Mouse (Mus musculus) neural tube, embryonic 15.5 days (tissue): ENCODE measurements around the gene Snrnp27. TPM values are rescaled to one million over a fixed set of nuclear protein-coding genes. Genes with fewer than 3 reads are reported as not detected.

Experiments
- ATAC-seq: fragments of 200-750 bp; cut with Nextera tagmentation; 2 replicates; pipeline ENCODE4 v1.8.0; 2017; ENCODE audit warnings: mild to moderate bottlenecking, moderate TSS enrichment, moderate library complexity; ENCODE audit not compliant: low FRiP score
- H3K27ac ChIP-seq: fragments of 300-500 bp; sonication (generic); replicated peaks from 2 replicates; pipeline ENCODE4 v1.5.1; 2015; ENCODE audit warnings: mild to moderate bottlenecking, inconsistent platforms
- H3K27me3 ChIP-seq: fragments of 300-500 bp; sonication (generic); replicated peaks from 2 replicates; pipeline ENCODE4 v1.6.1; 2015; ENCODE audit warnings: inconsistent platforms
- H3K36me3 ChIP-seq: fragments of 300-500 bp; sonication (generic); 2 replicates; pipeline ENCODE4 v1.6.1; 2015; ENCODE audit warnings: inconsistent platforms
- H3K4me1 ChIP-seq: fragments of 300-500 bp; sonication (generic); 2 replicates; pipeline ENCODE4 v1.6.1; 2015; ENCODE audit warnings: inconsistent platforms
- H3K4me2 ChIP-seq: fragments of 300-500 bp; sonication (generic); 2 replicates; pipeline ENCODE4 v1.6.1; 2015; ENCODE audit warnings: inconsistent platforms, mild to moderate bottlenecking, moderate library complexity
- H3K4me3 ChIP-seq: fragments of 300-500 bp; sonication (generic); replicated peaks from 2 replicates; pipeline ENCODE4 v1.5.1; 2015; ENCODE audit warnings: mild to moderate bottlenecking, inconsistent platforms
- H3K9ac ChIP-seq: fragments of 300-500 bp; sonication (generic); replicated peaks from 2 replicates; pipeline ENCODE4 v1.6.1; 2015; ENCODE audit warnings: mild to moderate bottlenecking, inconsistent platforms
- H3K9me3 ChIP-seq: fragments of 300-500 bp; sonication (generic); replicated peaks from 2 replicates; pipeline ENCODE4 v1.6.1; 2016; ENCODE audit warnings: inconsistent platforms
- WGBS: fragments of 180-500 bp; shearing (Covaris S2); methylation state at CpG from one replicate; pipeline ENCODE4 v1.1.7; 2015; ENCODE audit warnings: mixed read lengths; 5-methylcytosine and 5-hydroxymethylcytosine counted together
- polyA plus RNA-seq: library from polyadenylated mRNA; unstranded; fragments of >200 nt; fragmentation: Nextera tagmentation; extraction: Ambion mirVana; gene quantifications from 2 replicates; pipeline ENCODE4 v1.2.1, GENCODE M21; 2015

Snrnp27 gene
- polyA plus RNA-seq, 1 experiment from 2014 or later, result 96.0 TPM

DNA sequence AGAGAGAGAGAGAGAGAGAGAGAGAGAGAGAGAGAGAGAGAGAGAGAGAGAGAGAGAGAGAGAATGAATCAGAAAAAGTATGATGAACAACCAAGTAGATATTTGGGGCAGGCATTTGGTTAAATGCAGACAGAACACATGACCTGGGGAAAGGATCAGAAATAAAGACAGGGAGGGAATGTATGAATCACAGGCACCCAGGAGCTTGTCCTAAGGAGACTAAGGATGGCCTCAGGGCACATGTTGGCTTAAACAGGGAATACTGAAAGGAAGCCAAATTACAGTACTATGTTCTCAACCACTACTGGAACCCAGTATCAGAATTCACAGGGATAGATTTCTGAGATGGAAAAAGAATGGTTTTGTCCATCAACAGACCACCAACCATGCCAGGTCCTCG is 2.6 kb upstream of the Snrnp27 start:
- Histone ChIP-seq H3K4me1 (peaks cover 17% of the 10 kb centered on the region), H3K4me3 (no peak overlapping the region), H3K27ac (no peak overlapping the region), H3K9me3 (no peaks in the 10 kb centered on the region), H3K27me3 (no peaks in the 10 kb centered on the region), H3K4me2 (no peak overlapping the region), H3K36me3 (peaks cover 53% of the 10 kb centered on the region), H3K9ac (no peak overlapping the region)
- ATAC-seq, result no peak
- 84% methylated on average over 1 of the region's 1 CpGs for WGBS

DNA sequence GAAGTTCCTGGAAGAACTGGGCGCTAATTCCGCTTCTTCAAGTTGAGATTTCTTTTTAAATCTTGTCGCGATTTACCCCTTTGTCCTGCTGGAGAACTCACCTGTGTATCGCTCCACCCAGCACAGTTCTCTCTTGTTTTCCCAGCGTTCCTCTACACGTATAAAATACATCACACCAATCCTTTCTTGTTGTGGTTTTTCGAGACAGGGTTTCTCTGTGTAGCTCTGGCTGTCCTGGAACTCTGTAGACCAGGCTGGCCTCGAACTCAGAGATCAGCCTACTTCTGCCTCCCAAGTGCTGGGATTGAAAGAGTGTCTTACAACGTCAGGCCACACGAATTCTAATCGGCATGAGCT is 311 bp upstream of the Snrnp27 start:
- Histone ChIP-seq H3K9ac (peak overlapping the region; percentile 83; the same call in 1 of the 2 replicates), H3K36me3 (peaks cover 52% of the 10 kb centered on the region), H3K9me3 (no peaks in the 10 kb centered on the region), H3K4me2 (peak overlapping the region; percentile 63), H3K27ac (peak overlapping the region; percentile 57), H3K4me1 (peaks cover 17% of the 10 kb centered on the region), H3K27me3 (no peaks in the 10 kb centered on the region), H3K4me3 (peak overlapping the region; percentile 77)
- ATAC-seq, result 0 out of 2 replicates have a peak, but pooled peaks have one; percentile 35
- WGBS, result 38% methylated on average over 12 of the region's 12 CpGs

DNA sequence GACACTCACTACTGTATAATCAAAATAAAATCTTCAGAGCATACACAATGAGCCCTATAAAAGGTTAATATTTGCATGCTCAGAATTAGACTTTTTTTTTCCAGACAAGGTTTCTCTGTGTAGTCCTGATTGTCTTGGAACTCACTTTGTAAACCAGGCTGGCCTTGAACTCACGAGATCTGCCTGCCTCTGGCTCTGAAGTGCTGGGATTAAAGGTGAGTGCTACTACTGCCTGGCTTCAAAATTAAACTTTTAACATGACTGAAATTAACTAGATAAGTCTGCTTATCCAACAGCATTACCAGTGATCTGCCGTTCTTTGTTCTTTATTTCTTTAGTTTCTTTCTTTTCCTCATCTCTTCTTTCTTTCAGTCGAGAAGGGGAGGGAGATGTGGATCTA is 3.0 kb downstream of the Snrnp27 start:
- Histone ChIP-seq H3K27me3 (no peaks in the 10 kb centered on the region), H3K9ac (no peak overlapping the region), H3K4me2 (no peak overlapping the region), H3K27ac (no peak overlapping the region), H3K4me3 (no peak overlapping the region), H3K36me3 (peaks cover 62% of the 10 kb centered on the region), H3K4me1 (peaks cover 17% of the 10 kb centered on the region), H3K9me3 (no peaks in the 10 kb centered on the region)
- ATAC-seq, result no peak
- WGBS, result 95% methylated on average over 3 of the region's 3 CpGs

DNA sequence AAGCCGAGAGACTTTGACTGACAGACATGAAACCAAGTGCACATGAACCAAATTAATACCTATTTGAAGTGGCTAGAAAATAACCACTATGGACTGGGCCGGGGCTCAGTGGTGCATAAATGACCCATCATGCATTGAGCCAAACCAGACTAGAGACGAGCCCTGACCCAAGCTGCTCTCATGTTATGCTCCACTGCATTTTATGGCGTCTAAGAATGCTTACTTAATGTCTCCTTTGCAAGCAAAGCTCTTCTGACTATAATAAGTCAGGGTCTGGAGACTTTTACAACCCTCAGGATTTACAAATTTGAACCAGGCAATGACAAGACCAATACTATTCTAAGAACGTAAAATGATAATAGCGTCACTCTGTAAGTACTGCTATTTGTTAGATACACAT is 6.0 kb downstream of the Snrnp27 start:
- Histone ChIP-seq H3K9me3 (no peaks in the 10 kb centered on the region), H3K4me3 (no peak overlapping the region), H3K4me2 (no peak overlapping the region), H3K27me3 (no peaks in the 10 kb centered on the region), H3K36me3 (peaks cover 86% of the 10 kb centered on the region), H3K9ac (no peak overlapping the region), H3K27ac (no peak overlapping the region), H3K4me1 (peaks cover 5% of the 10 kb centered on the region)
- WGBS, result 36% methylated on average over 6 of the region's 6 CpGs
- ATAC-seq, result no peak

DNA sequence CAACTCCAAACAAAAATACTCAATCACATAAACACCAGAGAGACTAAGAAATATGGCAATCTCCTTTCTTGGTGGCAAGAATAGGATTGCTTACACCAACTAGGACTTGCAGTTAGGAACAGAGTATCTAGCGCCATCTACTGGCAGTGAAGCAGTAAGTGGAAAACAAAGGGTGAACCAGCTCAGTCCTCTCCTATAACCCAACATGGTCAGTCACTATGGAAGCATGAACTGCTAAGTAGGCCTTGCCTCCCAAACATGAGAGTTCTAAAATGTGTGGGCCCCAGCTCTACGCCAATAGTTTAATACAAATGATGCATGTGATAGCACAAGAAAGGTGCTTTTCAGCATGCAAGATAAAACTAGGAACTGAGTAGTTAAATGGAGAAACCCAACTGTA is 13.4 kb downstream of the Snrnp27 start:
- Histone ChIP-seq H3K9ac (no peak overlapping the region), H3K27ac (peak overlapping the region; percentile 66), H3K27me3 (no peaks in the 10 kb centered on the region), H3K4me3 (no peak overlapping the region), H3K4me1 (peaks cover 29% of the 10 kb centered on the region), H3K9me3 (no peaks in the 10 kb centered on the region), H3K36me3 (peaks cover 45% of the 10 kb centered on the region), H3K4me2 (no peak overlapping the region)
- ATAC-seq, result no peak
- 12% methylated on average over 2 of the region's 2 CpGs for WGBS

DNA sequence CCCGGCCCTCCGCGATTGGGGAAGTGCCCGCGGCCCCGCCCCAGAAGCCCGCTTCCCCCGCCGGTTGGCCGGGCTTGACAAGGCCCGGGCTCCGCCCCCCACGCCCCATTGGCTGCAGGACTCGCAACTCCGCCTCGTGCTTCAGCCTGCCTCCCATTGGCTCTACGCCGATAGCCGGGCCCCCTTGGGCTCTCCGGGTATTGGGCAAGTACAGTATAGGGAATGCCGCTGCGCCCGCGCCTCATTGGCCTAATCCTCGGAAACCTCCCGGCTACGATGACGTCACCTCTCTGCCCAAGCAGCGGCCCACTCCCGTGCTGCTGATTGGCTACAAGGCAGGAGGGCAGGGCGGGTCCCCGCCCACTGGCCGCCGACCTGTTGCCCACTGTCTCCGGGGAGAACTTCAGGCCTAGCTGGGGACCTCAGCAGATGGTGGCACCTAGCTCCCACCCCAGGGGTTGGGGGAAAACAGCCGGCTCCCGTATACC is 15.0 kb downstream of the Snrnp27 start:
- peak overlapping the region; percentile 90 for H3K4me3 ChIP-seq
- peaks cover 32% of the 10 kb centered on the region for H3K4me1 ChIP-seq
- peak; percentile 100 for ATAC-seq
- H3K27ac ChIP-seq, result peak overlapping the region; percentile 66
- peak overlapping the region; percentile 40; the same call in 1 of the 2 replicates for H3K9ac ChIP-seq
- H3K4me2 ChIP-seq, result peak overlapping the region; percentile 85
- H3K36me3 ChIP-seq, result peaks cover 37% of the 10 kb centered on the region
- 0% methylated on average over 29 of the region's 37 CpGs for WGBS
- no peaks in the 10 kb centered on the region for H3K27me3 ChIP-seq
- no peaks in the 10 kb centered on the region for H3K9me3 ChIP-seq

DNA sequence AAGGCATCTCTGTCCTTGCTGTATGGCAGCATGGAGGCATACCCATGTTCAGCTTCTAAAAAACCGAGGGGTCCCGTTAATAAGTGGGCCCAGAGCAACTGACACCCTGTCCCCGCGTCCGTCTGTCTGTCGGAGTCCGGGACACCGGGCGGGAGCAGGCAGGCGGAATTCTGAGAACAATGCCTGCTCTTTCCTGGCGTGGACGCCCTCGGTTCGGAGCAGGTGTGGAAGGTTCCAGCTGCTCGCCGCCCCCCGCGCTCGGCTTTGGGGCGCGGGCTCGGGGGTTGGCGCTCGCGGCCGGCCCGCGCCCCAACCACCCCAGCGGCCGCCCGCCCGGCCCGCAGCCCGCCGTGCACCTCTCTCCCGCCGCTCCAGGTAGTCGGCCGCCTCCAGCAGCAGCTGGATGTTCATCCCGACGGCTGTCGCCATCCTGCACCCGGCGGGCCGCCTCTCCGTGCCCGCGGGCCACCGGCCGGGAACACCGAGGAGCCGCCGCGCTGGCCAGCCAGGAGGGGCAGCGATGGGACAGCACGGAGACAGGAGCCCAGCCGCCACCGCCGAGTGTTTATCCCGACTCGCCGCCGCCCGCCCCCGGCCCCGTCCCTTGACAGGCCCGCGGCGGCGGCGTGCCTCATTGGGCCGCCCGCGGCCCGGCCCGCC is 15.6 kb downstream of the Snrnp27 start, which contains the start of gene Mxd1:
Gene Mxd1, minus strand, starts transcription at position 582 of the 660 bp plus-strand sequence.
- 1% methylated on average over 57 of the region's 76 CpGs for WGBS
- no peak for ATAC-seq
- H3K4me2 ChIP-seq, result peak within 1 kb of the TSS; percentile 85

DNA sequence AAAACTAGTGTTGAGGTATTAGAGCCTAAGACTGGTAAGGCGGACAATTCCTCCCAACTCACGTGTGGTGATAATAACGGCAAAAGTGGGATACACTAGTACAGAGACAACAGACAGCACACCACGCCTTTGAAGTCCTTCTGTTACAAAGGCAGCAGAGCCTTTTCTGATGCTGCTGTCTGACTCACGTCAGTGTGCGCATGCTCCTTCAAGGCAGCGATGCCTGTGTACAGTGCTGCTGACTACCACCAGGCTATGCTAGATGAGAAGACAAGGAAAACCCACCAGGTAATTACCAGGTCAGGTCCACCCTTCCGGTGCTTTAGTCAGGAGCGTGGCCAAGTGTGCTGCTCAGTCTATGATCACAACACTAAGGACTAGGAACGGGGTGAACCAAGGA is 17.3 kb downstream of the Snrnp27 start:
- Histone ChIP-seq H3K9ac (no peak overlapping the region), H3K4me2 (peak overlapping the region; percentile 85)
- WGBS, result 93% methylated on average over 10 of the region's 10 CpGs

More for the DNA sequence above, 15.6 kb downstream of the Snrnp27 start, which contains the start of gene Mxd1:
- Histone ChIP-seq H3K27ac (peak within 1 kb of the TSS; percentile 72), H3K27me3 (no peaks in the 10 kb centered on the region), H3K36me3 (peaks cover 35% of the 10 kb centered on the region), H3K4me3 (peak within 1 kb of the TSS; percentile 90), H3K4me1 (peaks cover 32% of the 10 kb centered on the region), H3K9me3 (no peaks in the 10 kb centered on the region), H3K9ac (peak within 1 kb of the TSS; percentile 86)

DNA sequence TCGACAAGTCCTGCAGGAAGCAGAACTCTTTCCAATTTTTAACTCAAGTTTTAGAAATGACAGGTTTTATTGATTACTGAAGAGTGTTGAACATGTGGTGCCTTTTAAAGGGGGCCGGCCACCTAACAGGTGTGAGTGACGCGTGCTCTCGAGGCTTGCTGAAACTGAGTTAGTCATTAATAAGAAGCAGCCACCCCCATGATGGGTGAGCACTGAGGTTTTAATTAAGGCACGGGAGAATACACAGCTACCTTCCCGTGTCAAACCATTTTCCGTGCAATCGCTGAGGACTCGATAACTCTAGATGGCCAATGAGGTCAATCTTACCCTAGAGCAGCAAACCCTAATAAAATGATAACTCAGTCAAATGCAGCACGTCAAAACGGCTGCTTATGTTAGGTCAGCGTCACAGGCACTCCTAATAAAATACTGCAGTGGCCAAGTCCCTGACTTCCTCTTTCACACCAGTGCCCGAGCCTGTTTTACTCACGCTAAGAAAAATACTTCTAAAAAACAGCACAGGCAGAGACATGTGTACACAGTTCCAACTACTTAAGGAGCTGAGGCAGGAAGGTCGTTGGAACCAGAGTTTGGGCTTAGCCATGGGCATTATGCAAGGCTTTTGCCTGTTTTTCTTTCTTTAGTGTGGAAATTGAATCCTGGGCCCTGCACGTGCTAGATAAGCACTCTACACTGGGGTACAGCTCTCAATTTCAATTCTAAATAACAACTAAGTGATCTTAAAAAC is 18.6 kb downstream of the Snrnp27 start:
- Histone ChIP-seq H3K9ac (no peak overlapping the region), H3K4me3 (no peak overlapping the region), H3K36me3 (peaks cover 41% of the 10 kb centered on the region), H3K27ac (no peak overlapping the region), H3K4me2 (no peak overlapping the region), H3K27me3 (no peaks in the 10 kb centered on the region), H3K9me3 (no peaks in the 10 kb centered on the region), H3K4me1 (peaks cover 32% of the 10 kb centered on the region)
- ATAC-seq, result no peak
- 85% methylated on average over 17 of the region's 17 CpGs for WGBS

More for the DNA sequence above, 17.3 kb downstream of the Snrnp27 start:
- no peak for ATAC-seq
- no peaks in the 10 kb centered on the region for H3K9me3 ChIP-seq
- H3K27ac ChIP-seq, result no peak overlapping the region
- H3K27me3 ChIP-seq, result no peaks in the 10 kb centered on the region
- H3K36me3 ChIP-seq, result peaks cover 34% of the 10 kb centered on the region
- H3K4me1 ChIP-seq, result peaks cover 32% of the 10 kb centered on the region
- H3K4me3 ChIP-seq, result no peak overlapping the region

DNA sequence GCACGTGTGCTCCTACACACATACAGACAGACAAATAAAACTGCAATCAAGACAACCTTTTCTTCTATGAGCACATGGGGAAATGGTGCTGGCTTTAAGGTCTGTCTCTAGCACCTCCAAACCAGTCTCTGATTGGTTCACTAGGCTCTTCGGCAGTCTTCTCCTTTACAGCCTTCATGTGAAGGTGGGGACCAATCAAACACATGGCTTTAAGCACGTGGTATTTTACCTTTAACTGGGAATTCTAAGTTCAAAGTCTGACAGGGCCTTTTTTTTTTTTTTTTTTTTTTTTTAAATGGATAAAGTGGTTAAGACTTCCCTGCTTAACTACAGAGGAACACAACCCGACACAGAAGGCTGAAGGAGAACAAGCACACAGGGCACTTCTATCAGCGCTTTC is 19.2 kb downstream of the Snrnp27 start:
- no peak for ATAC-seq
- WGBS, result 79% methylated on average over 5 of the region's 5 CpGs
- no peak overlapping the region for H3K9ac ChIP-seq

DNA sequence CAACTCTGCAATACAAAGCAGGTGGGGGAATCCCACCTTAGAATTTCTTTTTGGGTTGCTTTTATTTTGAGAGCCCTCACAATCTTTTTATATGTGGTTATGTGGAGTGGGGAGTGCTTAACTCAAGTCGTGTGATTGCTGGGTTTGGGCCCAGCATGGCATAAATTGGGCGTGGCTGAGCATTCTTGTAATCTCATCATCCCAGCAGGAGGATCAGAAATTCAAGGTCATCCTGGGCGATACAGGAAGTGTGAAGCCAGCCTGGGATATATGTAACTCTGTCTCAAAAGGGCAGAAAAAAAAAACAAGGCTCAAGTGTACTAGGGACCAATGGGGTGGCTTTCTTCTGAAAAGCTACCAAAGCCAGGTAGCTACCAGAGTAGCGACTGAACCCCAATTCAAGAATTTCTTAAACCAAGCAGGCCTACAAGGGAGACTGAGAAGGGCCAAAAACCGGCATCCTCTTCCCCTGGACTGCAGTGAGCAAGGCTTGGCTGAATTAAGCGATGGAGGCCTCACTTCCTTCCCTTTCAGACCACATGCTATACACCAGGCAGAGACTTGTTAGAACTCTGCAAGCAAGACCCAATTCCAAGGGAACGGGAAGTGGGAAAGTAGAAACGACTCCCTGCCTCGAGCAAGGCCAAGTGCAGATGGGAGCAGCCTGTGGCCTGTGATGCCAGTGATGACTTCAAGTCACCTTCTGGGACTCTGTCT is 24.0 kb downstream of the Snrnp27 start:
- H3K4me2 ChIP-seq, result no peak overlapping the region
- ATAC-seq, result no peak
- H3K27ac ChIP-seq, result no peak overlapping the region
- 82% methylated on average over 9 of the region's 9 CpGs for WGBS
- H3K4me1 ChIP-seq, result no peaks in the 10 kb centered on the region
- no peaks in the 10 kb centered on the region for H3K9me3 ChIP-seq
- H3K27me3 ChIP-seq, result no peaks in the 10 kb centered on the region
- no peak overlapping the region for H3K9ac ChIP-seq
- no peak overlapping the region for H3K4me3 ChIP-seq
- H3K36me3 ChIP-seq, result peaks cover 77% of the 10 kb centered on the region

More for the DNA sequence above, 19.2 kb downstream of the Snrnp27 start:
- H3K27me3 ChIP-seq, result no peaks in the 10 kb centered on the region
- peaks cover 47% of the 10 kb centered on the region for H3K36me3 ChIP-seq
- no peak overlapping the region for H3K4me2 ChIP-seq
- H3K4me3 ChIP-seq, result no peak overlapping the region
- no peaks in the 10 kb centered on the region for H3K9me3 ChIP-seq
- no peak overlapping the region for H3K27ac ChIP-seq
- peaks cover 32% of the 10 kb centered on the region for H3K4me1 ChIP-seq
